Mouse (Mus musculus) embryonic fibroblast, embryonic 13.5 days (primary cell): ENCODE measurements around the gene Hsf2bp.

Experiments used
- CTCF ChIP-seq: IDR thresholded peaks from 2 replicates; pipeline ENCODE4 v1.5.1; 2011; ENCODE audit warnings: mild to moderate bottlenecking, control low read depth, low read length, moderate library complexity, borderline replicate concordance; ENCODE audit not compliant: insufficient read depth
- POLR2A ChIP-seq: IDR thresholded peaks from 2 replicates; pipeline ENCODE4 v1.6.1; 2011; ENCODE audit warnings: low read depth, mild to moderate bottlenecking, control low read depth, low read length, moderate library complexity

DNA sequence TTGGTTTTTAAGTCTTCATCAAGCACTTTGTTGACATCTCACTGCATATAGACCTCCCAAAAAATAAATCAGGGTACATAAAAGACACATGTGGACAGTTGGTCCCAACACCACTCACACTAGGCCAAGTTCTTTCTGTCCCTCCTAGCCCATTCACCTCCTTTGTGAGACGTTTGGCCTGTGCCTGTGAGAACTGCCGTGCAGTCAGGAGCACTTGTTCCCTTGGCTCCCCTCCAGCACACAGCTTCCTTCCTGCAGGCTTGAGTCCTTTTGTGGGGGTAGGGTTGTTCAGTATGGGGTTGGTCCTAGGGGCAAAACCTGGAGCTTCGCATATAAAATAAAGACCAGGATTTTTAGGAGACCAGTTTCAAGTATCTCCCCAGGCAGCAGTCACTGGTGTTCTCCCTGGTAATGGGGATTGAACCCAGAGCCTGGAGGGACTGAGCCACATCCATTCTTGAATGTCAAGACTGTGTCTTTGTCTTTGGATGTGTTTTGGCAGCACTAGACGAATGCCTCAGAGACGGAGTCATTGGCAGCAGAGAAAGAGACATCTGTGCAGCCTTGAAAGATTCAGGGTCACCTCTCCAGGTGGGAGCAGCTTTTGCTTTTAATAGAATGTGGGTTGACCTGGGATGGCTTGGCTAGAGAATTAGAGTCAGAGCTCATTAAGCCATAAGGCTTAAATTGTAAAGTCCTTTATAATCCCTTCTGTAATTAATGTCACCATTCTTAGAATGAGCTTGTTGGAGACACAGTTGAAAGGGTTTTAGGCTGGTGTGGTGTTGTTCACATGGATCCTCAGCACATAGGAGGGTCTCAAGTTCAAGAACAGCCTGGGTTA is 16.3 kb upstream of the Hsf2bp start:
- TF ChIP-seq CTCF (no peak), POLR2A (no peak)
